Mouse (Mus musculus): ENCODE data around the gene Lnx2.

Gene Lnx2

GRCm38 (mm10) chr5:147076026-147076798, at the start of gene Lnx2:
Gene Lnx2, minus strand, starts transcription at chr5:147076586.
- peak; percentile 94 for DNase-seq (ENCODE audit: low read depth)

- DNase-seq (ENCODE audit: low read depth): no peak
Measured at GRCm38 (mm10) chr5:147125542-147126185, 49.3 kb upstream of the Lnx2 start.

- DNase-seq (ENCODE audit: low read depth): no peak
Measured at GRCm38 (mm10) chr5:147124794-147125193, 48.4 kb upstream of the Lnx2 start.

- no peak for DNase-seq (ENCODE audit: low read depth)
Measured at GRCm38 (mm10) chr5:147121146-147121545, 44.8 kb upstream of the Lnx2 start.

- DNase-seq (ENCODE audit: low read depth): no peak
Measured at GRCm38 (mm10) chr5:147117027-147117426, 40.6 kb upstream of the Lnx2 start.

GRCm38 (mm10) chr5:147115631-147116030, 39.2 kb upstream of the Lnx2 start:
- no peak for DNase-seq (ENCODE audit: low read depth)

GRCm38 (mm10) chr5:147114738-147115137, 38.4 kb upstream of the Lnx2 start:
- DNase-seq (ENCODE audit: low read depth): no peak

- DNase-seq (ENCODE audit: low read depth): no peak
Measured at GRCm38 (mm10) chr5:147108861-147109591, 32.6 kb upstream of the Lnx2 start.

GRCm38 (mm10) chr5:147107276-147107675, 30.9 kb upstream of the Lnx2 start:
- DNase-seq (ENCODE audit: low read depth): no peak

GRCm38 (mm10) chr5:147102295-147102694, 25.9 kb upstream of the Lnx2 start:
- no peak for DNase-seq (ENCODE audit: low read depth)

- DNase-seq (ENCODE audit: low read depth): no peak
Measured at GRCm38 (mm10) chr5:147100180-147100579, 23.8 kb upstream of the Lnx2 start.

GRCm38 (mm10) chr5:147098667-147099066, 22.3 kb upstream of the Lnx2 start:
- DNase-seq (ENCODE audit: low read depth): no peak

GRCm38 (mm10) chr5:147096586-147096985, 20.2 kb upstream of the Lnx2 start:
- no peak for DNase-seq (ENCODE audit: low read depth)

GRCm38 (mm10) chr5:147094296-147094695, 17.9 kb upstream of the Lnx2 start:
- no peak for DNase-seq (ENCODE audit: low read depth)

- no peak for DNase-seq (ENCODE audit: low read depth)
Measured at GRCm38 (mm10) chr5:147092448-147092847, 16.1 kb upstream of the Lnx2 start.

GRCm38 (mm10) chr5:147090256-147090963, 14.0 kb upstream of the Lnx2 start:
- no peak for DNase-seq (ENCODE audit: low read depth)

GRCm38 (mm10) chr5:147089836-147090235, 13.4 kb upstream of the Lnx2 start:
- DNase-seq (ENCODE audit: low read depth): no peak

GRCm38 (mm10) chr5:147086816-147087215, 10.4 kb upstream of the Lnx2 start:
- DNase-seq (ENCODE audit: low read depth): no peak

GRCm38 (mm10) chr5:147085201-147085894, 9.0 kb upstream of the Lnx2 start:
- no peak for DNase-seq (ENCODE audit: low read depth)

- no peak for DNase-seq (ENCODE audit: low read depth)
Measured at GRCm38 (mm10) chr5:147078110-147078900, 1.9 kb upstream of the Lnx2 start.

All from c-Kit-positive CD71-negative TER-119-negative erythroid progenitor cells, embryonic 14.5 days (primary cell).